Mouse (Mus musculus) right cerebral cortex, postnatal 14 days (tissue): Measurements from ENCODE around the gene Slc12a4.
A peak's percentile ranks its signal among the peaks of the same experiment; 100 is the strongest.
"Not testable (repeated sequence)": the region's sequence is repeated elsewhere in the genome, so short reads cannot be mapped to it uniquely, and the experiment has no call there.

Experiments
- DNase-seq: peaks from one replicate; pipeline ENCODE4 v3.0.0; 2022

The Slc12a4 gene

GRCm38 (mm10) chr8:105965905-105966341 is at the start of gene Slc12a4:
TSS of gene Slc12a4 (minus strand) at chr8:105966097.
- peak; percentile 46 for DNase-seq

GRCm38 (mm10) chr8:106012203-106012602 is 46.3 kb upstream of the Slc12a4 start:
- not testable (repeated sequence) for DNase-seq

- DNase-seq, result no peak
Measured at GRCm38 (mm10) chr8:106011643-106011986, 45.7 kb upstream of the Slc12a4 start, which contains the start of gene Ddx28. TSS of gene Ddx28 (minus strand) at chr8:106011882.

GRCm38 (mm10) chr8:106010748-106011642 is 45.1 kb upstream of the Slc12a4 start:
- peak; percentile 95 for DNase-seq

GRCm38 (mm10) chr8:106007891-106008290 is 42.0 kb upstream of the Slc12a4 start:
- DNase-seq, result not testable (repeated sequence)

GRCm38 (mm10) chr8:106007135-106007534 is 41.2 kb upstream of the Slc12a4 start:
- no peak for DNase-seq

- no peak for DNase-seq
Measured at GRCm38 (mm10) chr8:106006413-106006812, 40.5 kb upstream of the Slc12a4 start.

- DNase-seq, result no peak
Measured at GRCm38 (mm10) chr8:106005875-106006274, 40.0 kb upstream of the Slc12a4 start, which contains the start of gene Dpep2nb. TSS of gene Dpep2nb (minus strand) at chr8:106005975.

GRCm38 (mm10) chr8:106004538-106005207 is 38.8 kb upstream of the Slc12a4 start:
- DNase-seq, result no peak

- DNase-seq, result no peak
Measured at GRCm38 (mm10) chr8:106001908-106002307, 36.0 kb upstream of the Slc12a4 start.

GRCm38 (mm10) chr8:105998971-105999370 is 33.1 kb upstream of the Slc12a4 start:
- no peak for DNase-seq

GRCm38 (mm10) chr8:105996359-105996758 is 30.5 kb upstream of the Slc12a4 start:
- DNase-seq, result no peak

GRCm38 (mm10) chr8:105993226-105993625 is 27.3 kb upstream of the Slc12a4 start:
- no peak for DNase-seq

- DNase-seq, result no peak
Measured at GRCm38 (mm10) chr8:105992499-105992898, 26.6 kb upstream of the Slc12a4 start.

GRCm38 (mm10) chr8:105991546-105991945 is 25.6 kb upstream of the Slc12a4 start:
- DNase-seq, result no peak

- DNase-seq, result peak; percentile 86
Measured at GRCm38 (mm10) chr8:105990856-105991387, 25.0 kb upstream of the Slc12a4 start, which contains the start of gene Dus2. TSS of gene Dus2 (plus strand) at chr8:105991337.

GRCm38 (mm10) chr8:105988546-105988945 is 22.6 kb upstream of the Slc12a4 start:
- DNase-seq, result no peak

- DNase-seq, result not testable (repeated sequence)
Measured at GRCm38 (mm10) chr8:105983406-105983805, 17.5 kb upstream of the Slc12a4 start.

- no peak for DNase-seq
Measured at GRCm38 (mm10) chr8:105981146-105981545, 15.2 kb upstream of the Slc12a4 start.

GRCm38 (mm10) chr8:105979325-105979724 is 13.4 kb upstream of the Slc12a4 start, which contains the start of gene Dpep3:
TSS of gene Dpep3 (minus strand) at chr8:105979429.
- no peak for DNase-seq

- DNase-seq, result no peak
Measured at GRCm38 (mm10) chr8:105975363-105975762, 9.5 kb upstream of the Slc12a4 start.

- no peak for DNase-seq
Measured at GRCm38 (mm10) chr8:105971019-105971720, 5.3 kb upstream of the Slc12a4 start.

- DNase-seq, result no peak
Measured at GRCm38 (mm10) chr8:105969367-105969766, 3.5 kb upstream of the Slc12a4 start.
